Mouse (Mus musculus) testis, adult 10 weeks (tissue): Measurements from ENCODE around the gene Tifab. TPM values are rescaled to one million over a fixed set of nuclear protein-coding genes. Genes with fewer than 3 reads are reported as not detected.

Source experiments
- polyA plus RNA-seq: library from polyadenylated mRNA; stranded (reverse); fragments of 350-450 nt; fragmentation: Illumina TruSeq; extraction: RNeasy Lipid Tissue Mini Kit (QIAGEN cat#74804); gene quantifications from one replicate; pipeline ENCODE4 v1.2.3, GENCODE M21; 2014; ENCODE audit warnings: low read depth, low replicate concordance

The Tifab gene
- 0.21 TPM for polyA plus RNA-seq

GRCm38 (mm10) chr13:56178416-56179035, at the start of gene Tifab:
Tifab (minus strand) TSS chr13:56178885.

DNA sequence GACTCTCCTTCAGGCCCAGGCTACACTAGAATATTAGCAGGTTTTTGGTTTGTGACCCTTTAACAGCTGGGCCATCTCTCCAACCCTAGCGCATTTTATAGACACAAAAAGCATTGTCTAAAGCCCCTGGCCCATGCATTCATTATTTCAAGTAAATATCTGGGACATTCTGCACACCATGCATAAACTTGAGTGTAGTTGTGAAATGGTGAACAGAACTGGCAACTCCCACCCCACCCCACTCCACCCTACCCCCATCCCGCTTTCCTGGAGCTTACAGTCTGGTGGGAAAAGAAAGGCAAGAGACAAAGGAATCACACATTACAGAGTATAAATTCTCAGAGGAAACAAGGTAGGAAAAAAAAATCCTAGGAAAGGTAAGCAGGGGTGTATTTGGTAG, 42.5 kb downstream of the Tifab start, which contains the start of gene H2afy:
Gene H2afy, minus strand, starts transcription at position 162 of the 400 bp plus-strand sequence.

Other genes with a start within 250 kb of the Tifab start
- 25.2 TPM for gene H2afy, start 42.5 kb downstream of the Tifab start, polyA plus RNA-seq
- 0.20 TPM for gene Neurog1, start 73.3 kb upstream of the Tifab start, polyA plus RNA-seq
- 0.39 TPM for gene Cxcl14, start 117.7 kb upstream of the Tifab start, polyA plus RNA-seq
- 1.1 TPM for gene Gm3045, start 247.7 kb upstream of the Tifab start, polyA plus RNA-seq